Mouse (Mus musculus) forebrain, embryonic 13.5 days (tissue): ENCODE results near the gene Fmod. TPM values are rescaled to one million over a fixed set of nuclear protein-coding genes. Genes with fewer than 3 reads are reported as not detected.

Source experiments
- ATAC-seq: fragments of 200-750 bp; cut with Nextera tagmentation; 2 replicates; pipeline ENCODE4 v1.8.0; 2017
- H3K27ac ChIP-seq: fragments of 300-500 bp; sonication (generic); 2 replicates; pipeline ENCODE4 v1.5.1; 2015; ENCODE audit warnings: inconsistent platforms, mild to moderate bottlenecking, moderate library complexity
- H3K27me3 ChIP-seq: fragments of 300-500 bp; sonication (generic); 2 replicates; pipeline ENCODE4 v1.6.1; 2015; ENCODE audit warnings: mild to moderate bottlenecking, inconsistent platforms
- H3K36me3 ChIP-seq: fragments of 300-500 bp; sonication (generic); 2 replicates; pipeline ENCODE4 v1.6.1; 2015; ENCODE audit warnings: mild to moderate bottlenecking, inconsistent platforms; ENCODE audit not compliant: poor library complexity, severe bottlenecking
- H3K4me1 ChIP-seq: fragments of 300-500 bp; sonication (generic); 2 replicates; pipeline ENCODE4 v1.6.1; 2015; ENCODE audit warnings: inconsistent platforms
- H3K4me2 ChIP-seq: fragments of 300-500 bp; sonication (generic); 2 replicates; pipeline ENCODE4 v1.6.1; 2015; ENCODE audit warnings: inconsistent platforms, mild to moderate bottlenecking, moderate library complexity
- H3K4me3 ChIP-seq: fragments of 300-500 bp; sonication (generic); 2 replicates; pipeline ENCODE4 v1.5.1; 2015; ENCODE audit warnings: mild to moderate bottlenecking, inconsistent platforms
- H3K9ac ChIP-seq: fragments of 300-500 bp; sonication (generic); 2 replicates; pipeline ENCODE4 v1.6.1; 2015; ENCODE audit warnings: mild to moderate bottlenecking, inconsistent platforms
- H3K9me3 ChIP-seq: fragments of 300-500 bp; sonication (generic); replicated peaks from 2 replicates; pipeline ENCODE4 v1.6.1; 2016; ENCODE audit warnings: inconsistent platforms
- WGBS: fragments of 180-500 bp; shearing (Covaris S2); methylation state at CpG from one replicate; pipeline ENCODE4 v1.1.7; 2015; 5-methylcytosine and 5-hydroxymethylcytosine counted together
- polyA plus RNA-seq: library from polyadenylated mRNA; unstranded; fragments of >200 nt; fragmentation: Nextera tagmentation; extraction: Ambion mirVana; gene quantifications from 2 replicates; pipeline ENCODE4 v1.2.1, GENCODE M21; 2015

The Fmod gene
- polyA plus RNA-seq, 1 experiment from 2014 or later: 1.6 TPM

DNA sequence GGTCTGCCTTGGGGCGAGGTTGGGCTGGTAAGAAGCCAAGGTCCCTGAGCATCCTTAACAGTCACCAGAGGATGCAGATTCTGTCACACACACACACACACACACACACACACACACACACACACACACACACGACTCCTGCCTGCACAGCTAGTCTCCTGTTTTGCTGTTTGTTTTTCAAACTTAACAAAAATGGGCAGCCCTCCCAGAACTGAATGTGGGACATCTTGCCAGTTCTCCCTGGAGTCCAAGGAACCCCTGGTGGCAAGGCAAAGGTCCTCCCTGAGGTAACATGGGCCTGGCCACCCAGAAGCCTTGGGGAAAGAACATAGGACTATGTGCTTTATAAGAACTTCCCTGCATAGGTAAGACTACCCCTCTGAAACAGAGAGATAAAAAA, 4.8 kb downstream of the Fmod start:
- Histone ChIP-seq H3K4me3 (no peak overlapping the region), H3K27ac (no peak overlapping the region), H3K9me3 (no peaks in the 10 kb centered on the region), H3K4me1 (peaks cover 9% of the 10 kb centered on the region; the same call in 1 of the 2 replicates), H3K9ac (peak overlapping the region; percentile 34; the same call in 1 of the 2 replicates), H3K4me2 (no peak overlapping the region), H3K27me3 (0 out of 2 replicates have a peak, but pooled peaks cover under 1% of the 10 kb centered on the region), H3K36me3 (no peaks in the 10 kb centered on the region)
- ATAC-seq: no peak
- WGBS: 47% methylated on average over 2 of the region's 2 CpGs

DNA sequence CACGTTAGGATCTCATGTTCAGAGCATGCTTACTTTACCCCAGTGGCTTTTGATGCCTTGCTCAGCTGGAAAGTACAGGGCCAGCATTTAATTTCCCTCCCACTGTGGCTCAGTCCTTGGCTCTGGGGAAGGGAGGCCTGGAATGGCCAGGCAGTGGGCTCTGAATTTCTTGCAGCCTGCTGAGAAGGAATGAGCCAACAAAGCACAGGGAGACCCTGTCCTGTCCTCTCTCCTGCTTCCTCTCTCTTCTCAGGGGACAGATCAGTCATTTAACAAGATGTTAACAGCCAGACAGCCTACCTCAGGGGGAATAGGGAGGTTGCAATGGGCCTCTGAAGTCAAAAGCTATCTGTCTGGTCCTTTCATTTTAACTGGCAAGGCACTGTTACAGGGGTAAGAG, 5.3 kb downstream of the Fmod start:
- no peak overlapping the region for H3K27ac ChIP-seq
- no peak for ATAC-seq
- H3K9ac ChIP-seq: peak overlapping the region; percentile 34; the same call in 1 of the 2 replicates
- no peaks in the 10 kb centered on the region for H3K36me3 ChIP-seq
- WGBS: 17% methylated on average over 1 of the region's 1 CpGs
- no peaks in the 10 kb centered on the region for H3K9me3 ChIP-seq
- H3K4me2 ChIP-seq: no peak overlapping the region
- H3K4me3 ChIP-seq: no peak overlapping the region
- 0 out of 2 replicates have a peak, but pooled peaks cover 3% of the 10 kb centered on the region for H3K27me3 ChIP-seq
- 0 out of 2 replicates have a peak, but pooled peaks cover 5% of the 10 kb centered on the region for H3K4me1 ChIP-seq

DNA sequence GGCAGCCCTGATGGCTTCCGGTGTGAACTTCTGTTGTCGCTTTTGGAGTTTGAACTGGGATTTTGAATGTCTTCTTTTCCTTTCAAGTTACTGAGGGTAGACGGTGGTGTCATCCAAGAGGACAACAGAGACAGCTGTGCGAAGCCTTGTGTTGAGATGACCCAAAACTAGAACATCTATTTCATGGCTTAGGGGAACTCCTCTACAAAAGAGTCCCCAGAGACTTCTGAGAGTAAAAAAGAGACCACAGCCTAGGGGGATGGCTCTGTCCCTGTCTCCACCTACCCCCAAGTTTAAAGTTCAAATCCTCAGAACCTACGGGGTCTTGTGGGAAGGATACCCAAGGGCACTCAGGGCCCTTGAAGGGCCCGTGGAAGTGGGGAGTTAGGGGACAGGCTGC, 7.8 kb downstream of the Fmod start:
- Histone ChIP-seq H3K9ac (no peak overlapping the region), H3K4me1 (0 out of 2 replicates have a peak, but pooled peaks cover 4% of the 10 kb centered on the region), H3K27ac (no peak overlapping the region), H3K36me3 (no peaks in the 10 kb centered on the region), H3K4me3 (no peak overlapping the region), H3K27me3 (0 out of 2 replicates have a peak, but pooled peaks cover 3% of the 10 kb centered on the region), H3K4me2 (no peak overlapping the region), H3K9me3 (no peaks in the 10 kb centered on the region)
- ATAC-seq: no peak
- WGBS: 97% methylated on average over 6 of the region's 6 CpGs

DNA sequence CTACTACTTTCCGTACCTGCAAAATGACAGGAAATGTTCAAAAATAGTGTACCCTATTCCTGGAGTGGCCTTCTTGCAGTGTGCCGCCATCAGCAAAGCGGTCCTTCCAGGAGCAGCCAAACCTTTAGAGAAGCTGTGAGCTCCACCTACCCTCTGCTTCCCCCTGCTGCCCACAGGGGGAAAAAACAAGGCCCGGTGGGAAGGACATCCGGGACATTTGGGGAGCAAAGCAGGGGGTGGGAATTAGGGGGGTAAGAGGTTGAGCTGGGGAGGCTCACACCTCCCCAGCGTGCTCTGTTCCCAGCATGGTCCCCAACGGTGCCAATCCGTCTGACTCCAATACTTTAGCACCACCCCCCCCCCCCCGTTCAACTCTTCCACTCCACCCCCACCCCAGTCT, 8.9 kb downstream of the Fmod start:
- Histone ChIP-seq H3K9me3 (no peaks in the 10 kb centered on the region), H3K4me2 (peak overlapping the region; percentile 56), H3K27me3 (0 out of 2 replicates have a peak, but pooled peaks cover 3% of the 10 kb centered on the region), H3K4me3 (peak overlapping the region; percentile 23; the same call in 1 of the 2 replicates), H3K4me1 (0 out of 2 replicates have a peak, but pooled peaks cover 4% of the 10 kb centered on the region), H3K36me3 (no peaks in the 10 kb centered on the region), H3K9ac (peak overlapping the region; percentile 48), H3K27ac (no peak overlapping the region)
- 4% methylated on average over 9 of the region's 9 CpGs for WGBS
- peak; percentile 80 for ATAC-seq

DNA sequence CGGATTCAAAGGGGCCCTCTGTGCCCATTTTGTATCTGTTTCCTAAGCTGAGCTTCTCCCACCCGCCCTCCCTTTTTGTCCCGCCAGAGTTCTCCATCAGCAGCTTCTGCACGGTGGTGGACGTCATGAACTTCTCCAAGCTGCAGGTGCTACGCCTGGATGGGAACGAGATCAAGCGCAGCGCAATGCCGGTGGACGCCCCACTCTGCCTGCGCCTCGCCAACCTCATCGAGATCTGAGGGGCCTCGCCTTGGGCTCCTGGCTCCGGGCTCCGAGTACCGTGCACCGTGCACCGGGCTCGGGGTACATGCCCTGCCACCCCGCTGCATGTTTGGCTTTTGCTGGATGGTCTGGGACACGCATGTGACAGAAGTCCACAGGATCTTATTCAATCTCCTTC, 9.3 kb downstream of the Fmod start:
- Histone ChIP-seq H3K4me2 (peak overlapping the region; percentile 56), H3K4me3 (peak overlapping the region; percentile 23; the same call in 1 of the 2 replicates), H3K36me3 (no peaks in the 10 kb centered on the region), H3K27ac (no peak overlapping the region), H3K27me3 (0 out of 2 replicates have a peak, but pooled peaks cover 3% of the 10 kb centered on the region), H3K4me1 (0 out of 2 replicates have a peak, but pooled peaks cover 4% of the 10 kb centered on the region), H3K9me3 (no peaks in the 10 kb centered on the region), H3K9ac (peak overlapping the region; percentile 48)
- peak; percentile 45 for ATAC-seq
- 21% methylated on average over 23 of the region's 23 CpGs for WGBS

DNA sequence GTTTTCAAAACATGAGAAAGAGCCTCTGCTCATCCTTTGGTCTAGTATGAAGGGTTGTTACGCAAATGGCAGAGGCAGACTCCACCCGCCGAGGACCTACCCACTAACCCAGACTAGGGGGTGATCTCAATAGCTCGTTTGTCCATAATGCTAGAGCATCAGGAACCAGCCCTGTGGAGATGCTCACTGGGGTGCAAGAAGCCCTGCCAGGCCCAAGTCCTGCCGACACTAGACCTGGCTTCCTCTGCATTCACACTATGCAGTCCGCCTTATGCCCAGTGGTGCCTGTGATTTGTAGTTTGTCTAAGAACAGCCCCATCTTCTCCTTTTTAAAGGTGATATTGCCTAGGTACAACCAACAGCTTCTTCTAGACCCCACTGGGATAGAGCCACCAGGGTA, 10.4 kb downstream of the Fmod start:
- Histone ChIP-seq H3K9ac (no peak overlapping the region), H3K4me1 (0 out of 2 replicates have a peak, but pooled peaks cover 4% of the 10 kb centered on the region), H3K36me3 (no peaks in the 10 kb centered on the region), H3K27ac (no peak overlapping the region), H3K4me3 (no peak overlapping the region), H3K9me3 (no peaks in the 10 kb centered on the region), H3K4me2 (no peak overlapping the region), H3K27me3 (0 out of 2 replicates have a peak, but pooled peaks cover 3% of the 10 kb centered on the region)
- no peak for ATAC-seq
- 93% methylated on average over 6 of the region's 6 CpGs for WGBS

DNA sequence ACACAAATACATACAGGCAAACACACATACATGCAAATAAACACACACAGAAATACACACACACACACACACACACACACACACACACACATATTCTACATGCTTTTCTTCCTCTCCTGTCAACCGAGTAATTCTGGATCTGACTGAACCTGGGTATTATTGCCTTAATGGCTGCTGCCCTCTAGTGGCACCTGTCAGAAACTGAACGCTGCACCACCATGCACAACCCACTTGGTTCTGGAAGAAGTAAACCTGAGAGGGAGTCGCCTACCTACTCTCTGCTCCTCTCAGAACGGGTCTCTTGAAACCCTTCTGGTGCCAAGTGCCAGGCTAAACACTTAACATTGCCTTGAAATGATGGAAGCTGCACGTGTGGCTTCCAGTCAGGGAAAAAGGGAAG, 11.7 kb downstream of the Fmod start:
- WGBS: 2% methylated on average over 5 of the region's 5 CpGs
- Histone ChIP-seq H3K36me3 (no peaks in the 10 kb centered on the region), H3K4me3 (no peak overlapping the region), H3K4me1 (peaks cover 8% of the 10 kb centered on the region; the same call in 1 of the 2 replicates), H3K9me3 (no peaks in the 10 kb centered on the region), H3K9ac (no peak overlapping the region), H3K27me3 (0 out of 2 replicates have a peak, but pooled peaks cover 3% of the 10 kb centered on the region), H3K4me2 (no peak overlapping the region), H3K27ac (no peak overlapping the region)
- peak; percentile 67 for ATAC-seq

DNA sequence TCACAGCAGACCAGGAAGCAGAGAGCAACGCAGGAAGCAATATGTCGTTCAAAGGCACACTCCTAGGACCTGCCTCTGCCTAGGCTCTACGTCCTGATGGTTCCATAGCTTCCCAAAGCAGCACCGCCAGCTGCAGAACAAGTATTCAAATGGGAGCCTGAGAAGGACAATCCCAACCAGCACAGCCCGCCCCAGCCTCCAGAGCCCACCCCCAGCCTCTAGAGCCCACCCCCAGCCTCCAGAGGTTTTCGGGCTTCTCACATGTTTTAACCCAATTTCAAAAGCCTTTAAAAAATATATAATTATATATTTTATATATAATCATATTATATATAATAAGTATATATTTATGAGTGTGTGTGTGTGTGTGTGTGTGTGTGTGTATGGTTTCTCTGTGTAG, 12.5 kb downstream of the Fmod start:
- H3K4me1 ChIP-seq: peaks cover 8% of the 10 kb centered on the region; the same call in 1 of the 2 replicates
- no peak overlapping the region for H3K4me2 ChIP-seq
- no peak overlapping the region for H3K27ac ChIP-seq
- no peaks in the 10 kb centered on the region for H3K36me3 ChIP-seq
- no peaks in the 10 kb centered on the region for H3K9me3 ChIP-seq
- 80% methylated on average over 6 of the region's 6 CpGs for WGBS
- H3K9ac ChIP-seq: no peak overlapping the region
- no peak overlapping the region for H3K4me3 ChIP-seq
- no peak for ATAC-seq
- H3K27me3 ChIP-seq: 0 out of 2 replicates have a peak, but pooled peaks cover 3% of the 10 kb centered on the region

DNA sequence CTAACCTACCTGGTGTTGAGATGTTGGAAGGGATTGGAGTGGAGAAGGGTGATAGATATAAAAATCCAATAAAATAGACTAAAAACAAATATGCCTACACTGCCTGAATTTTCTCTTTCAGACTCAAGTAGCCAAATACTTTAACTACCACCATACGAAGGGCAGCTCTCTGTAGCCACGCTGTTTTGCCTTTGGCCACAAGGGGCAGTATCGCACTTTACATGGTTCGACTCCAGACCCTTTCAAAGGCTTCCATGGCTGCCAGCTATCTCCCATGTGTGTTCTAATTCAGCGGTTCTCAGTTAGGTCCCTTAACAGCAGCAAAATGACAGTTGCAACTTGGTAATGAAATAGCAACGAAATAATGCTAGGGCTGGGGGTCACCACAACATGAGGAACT, 16.2 kb downstream of the Fmod start:
- no peaks in the 10 kb centered on the region for H3K36me3 ChIP-seq
- H3K27ac ChIP-seq: no peak overlapping the region
- H3K9ac ChIP-seq: no peak overlapping the region
- H3K4me1 ChIP-seq: peaks cover 4% of the 10 kb centered on the region; the same call in 1 of the 2 replicates
- H3K27me3 ChIP-seq: no peaks in the 10 kb centered on the region
- no peaks in the 10 kb centered on the region for H3K9me3 ChIP-seq
- H3K4me2 ChIP-seq: no peak overlapping the region
- WGBS: 9% methylated on average over 6 of the region's 6 CpGs
- ATAC-seq: peak; percentile 74
- H3K4me3 ChIP-seq: no peak overlapping the region

DNA sequence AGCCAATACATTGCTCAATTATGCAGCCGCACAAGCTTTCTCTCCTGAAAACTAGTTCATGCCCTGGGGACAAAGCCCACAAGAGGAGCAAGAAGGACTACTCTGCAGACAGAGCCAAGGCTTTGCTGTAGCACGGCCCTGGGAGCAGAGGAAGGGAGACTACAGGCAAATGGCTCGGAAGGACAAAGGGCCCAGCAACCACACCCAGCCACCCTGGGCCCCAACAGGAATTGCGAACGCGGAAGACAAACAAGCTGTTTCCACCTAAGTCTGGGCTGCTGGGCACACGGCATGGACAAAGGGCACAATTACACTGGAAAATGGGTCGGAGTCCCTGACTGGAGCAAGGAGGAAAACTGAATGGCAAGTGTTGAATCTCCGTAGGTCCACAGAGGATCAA, 18.0 kb downstream of the Fmod start:
- no peak overlapping the region for H3K27ac ChIP-seq
- WGBS: 79% methylated on average over 9 of the region's 9 CpGs
- no peak overlapping the region for H3K9ac ChIP-seq
- H3K9me3 ChIP-seq: no peaks in the 10 kb centered on the region
- H3K4me2 ChIP-seq: no peak overlapping the region
- no peaks in the 10 kb centered on the region for H3K27me3 ChIP-seq
- H3K4me1 ChIP-seq: peaks cover 9% of the 10 kb centered on the region
- H3K36me3 ChIP-seq: no peaks in the 10 kb centered on the region
- ATAC-seq: no peak
- no peak overlapping the region for H3K4me3 ChIP-seq

DNA sequence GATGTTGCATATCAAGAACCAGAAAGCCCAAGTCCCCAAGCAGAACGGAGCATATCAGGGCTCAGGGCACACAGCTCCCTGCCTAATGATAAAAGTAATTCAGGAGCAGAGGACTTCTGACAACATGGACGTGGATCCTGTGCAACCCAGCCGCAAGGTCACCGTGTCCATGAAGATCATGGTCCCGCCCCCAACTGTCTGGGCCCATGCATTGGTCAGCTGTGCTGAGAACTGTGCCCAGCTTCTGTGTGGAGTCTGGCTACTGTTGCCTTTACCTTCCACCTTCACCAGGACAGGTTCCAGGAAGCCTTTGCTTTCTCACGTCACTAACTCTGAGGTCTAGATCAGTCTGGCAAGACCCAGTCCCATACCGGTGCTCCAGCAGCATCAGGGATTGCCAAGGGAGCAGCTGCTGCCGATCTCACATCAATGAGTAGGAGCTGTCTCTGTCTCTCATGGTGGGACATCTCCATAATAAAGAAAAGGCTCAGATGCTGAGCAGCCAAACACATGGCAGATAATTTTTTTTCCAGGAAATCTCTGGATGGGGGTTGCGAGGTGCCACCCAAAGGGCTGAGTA, 18.7 kb downstream of the Fmod start:
- 87% methylated on average over 9 of the region's 9 CpGs for WGBS
- Histone ChIP-seq H3K9me3 (no peaks in the 10 kb centered on the region), H3K9ac (no peak overlapping the region), H3K36me3 (no peaks in the 10 kb centered on the region), H3K4me3 (no peak overlapping the region), H3K27me3 (no peaks in the 10 kb centered on the region), H3K27ac (no peak overlapping the region), H3K4me1 (peaks cover 15% of the 10 kb centered on the region), H3K4me2 (no peak overlapping the region)
- ATAC-seq: no peak

DNA sequence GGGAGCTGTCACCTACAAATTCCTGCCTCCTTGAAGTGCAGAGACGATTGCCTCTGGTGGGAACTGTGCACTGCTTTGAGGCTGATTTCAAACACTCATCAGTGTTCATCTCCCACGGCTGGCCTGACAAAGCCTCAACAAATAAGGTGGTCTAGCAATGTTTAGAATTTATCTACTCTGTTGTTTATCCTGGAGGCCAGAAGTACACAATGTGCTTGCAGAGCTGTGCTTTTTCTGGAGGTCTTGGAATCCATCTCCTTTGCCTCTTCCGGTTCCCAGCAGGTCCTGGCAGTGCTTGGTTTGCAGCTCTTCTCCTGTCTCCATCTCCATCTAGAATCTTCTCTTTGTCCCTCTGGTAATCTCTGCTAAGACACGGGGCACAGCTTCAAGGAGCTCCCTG, 19.2 kb downstream of the Fmod start:
- no peaks in the 10 kb centered on the region for H3K27me3 ChIP-seq
- peaks cover 19% of the 10 kb centered on the region for H3K4me1 ChIP-seq
- no peak overlapping the region for H3K27ac ChIP-seq
- no peaks in the 10 kb centered on the region for H3K36me3 ChIP-seq
- no peak overlapping the region for H3K9ac ChIP-seq
- ATAC-seq: no peak
- no peak overlapping the region for H3K4me2 ChIP-seq
- WGBS: 80% methylated on average over 4 of the region's 4 CpGs
- H3K9me3 ChIP-seq: no peaks in the 10 kb centered on the region
- H3K4me3 ChIP-seq: no peak overlapping the region
